Mouse (Mus musculus) erythroblast, embryonic 14.5 days (primary cell): ENCODE measurements around the gene Mthfs.
"Not testable (repeated sequence)": the region's sequence is repeated elsewhere in the genome, so short reads cannot be mapped to it uniquely, and the experiment has no call there.

Experiments
- GATA1 ChIP-seq: IDR thresholded peaks from 2 replicates; pipeline ENCODE4 v1.6.1; 2012; ENCODE audit warnings: low read length, inconsistent platforms, mixed read lengths
- TAL1 ChIP-seq: IDR thresholded peaks from 3 replicates; pipeline ENCODE4 v1.6.1; 2012; ENCODE audit warnings: low read length, inconsistent platforms, mixed read lengths

DNA sequence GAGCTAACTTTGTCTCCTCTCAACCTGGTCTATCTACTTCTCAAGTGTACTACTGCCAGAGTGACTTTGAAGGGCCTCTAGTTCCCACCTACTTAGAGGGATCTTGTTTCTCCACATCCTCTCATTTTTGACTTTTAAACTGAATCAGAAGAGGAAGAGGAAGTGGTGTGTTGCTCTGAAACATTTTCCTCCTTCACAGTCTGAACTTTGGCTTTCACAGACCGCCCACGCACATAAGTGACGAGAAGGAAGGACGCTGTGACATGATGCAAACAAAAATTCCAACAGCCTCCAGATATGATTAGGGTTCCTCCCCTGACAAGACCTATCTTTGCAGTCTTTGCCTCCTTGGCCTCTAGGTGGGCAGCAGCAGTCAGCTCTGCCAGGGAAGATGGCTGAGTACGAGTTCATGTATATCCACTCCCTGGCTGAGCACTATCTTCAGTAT lies 11.5 kb upstream of the Mthfs start, which contains the start of the genes Bcl2a1b and Gm29094:
- TF ChIP-seq TAL1, GATA1: not testable (repeated sequence)
